Mouse (Mus musculus) kidney, postnatal 0 days (tissue): ENCODE data around the gene Thrb. TPM values are rescaled to one million over a fixed set of nuclear protein-coding genes. Genes with fewer than 3 reads are reported as not detected.
"Not testable (repeated sequence)": the region's sequence is repeated elsewhere in the genome, so short reads cannot be mapped to it uniquely, and the experiment has no call there.

ENCODE experiments used
- ATAC-seq: fragments of 200-750 bp; cut with Nextera tagmentation; replicated peaks from 2 replicates; pipeline ENCODE4 v1.8.0; 2017; ENCODE audit warnings: low read depth, moderate number of reproducible peaks, moderate TSS enrichment, moderate library complexity; ENCODE audit not compliant: low FRiP score
- DNase-seq: peaks from one replicate; pipeline ENCODE4 v3.0.0-alpha.2; 2016; ENCODE audit warnings: low spot score
- H3K27ac ChIP-seq: fragments of 300-500 bp; sonication (generic); 2 replicates; pipeline ENCODE4 v1.5.1; 2014; ENCODE audit warnings: mild to moderate bottlenecking
- H3K27me3 ChIP-seq: fragments of 300-500 bp; sonication (generic); 2 replicates; pipeline ENCODE4 v1.6.1; 2014; ENCODE audit warnings: low read length, mixed read lengths; ENCODE audit not compliant: insufficient read depth
- H3K36me3 ChIP-seq: fragments of 300-500 bp; sonication (generic); 2 replicates; pipeline ENCODE4 v1.6.1; 2014; ENCODE audit warnings: low read length, mixed read lengths; ENCODE audit not compliant: insufficient read depth
- H3K4me1 ChIP-seq: fragments of 300-500 bp; sonication (generic); replicated peaks from 2 replicates; pipeline ENCODE4 v1.6.1; 2014; ENCODE audit warnings: antibody characterized with exemption, low read length, mixed read lengths; ENCODE audit not compliant: insufficient read depth
- H3K4me2 ChIP-seq: fragments of 300-500 bp; sonication (generic); 2 replicates; pipeline ENCODE4 v1.6.1; 2014; ENCODE audit warnings: mild to moderate bottlenecking, low read length, moderate library complexity, mixed read lengths
- H3K4me3 ChIP-seq: fragments of 300-500 bp; sonication (generic); replicated peaks from 2 replicates; pipeline ENCODE4 v1.5.1; 2014; ENCODE audit warnings: low read depth, low read length
- H3K9ac ChIP-seq: fragments of 300-500 bp; sonication (generic); 2 replicates; pipeline ENCODE4 v1.6.1; 2014; ENCODE audit warnings: low read depth, low read length
- H3K9me3 ChIP-seq: fragments of 300-500 bp; sonication (generic); replicated peaks from 2 replicates; pipeline ENCODE4 v1.6.1; 2016; ENCODE audit warnings: low read length, inconsistent platforms, mixed read lengths
- CTCF ChIP-seq: IDR thresholded peaks from 2 replicates; pipeline ENCODE4 v1.5.1; 2016; ENCODE audit warnings: antibody characterized with exemption, low read depth, mild to moderate bottlenecking, moderate library complexity
- WGBS: fragments of 180-500 bp; shearing (Covaris S2); extraction: QIAGEN DNeasy Blood & Tissue Kit; methylation state at CpG from one replicate; pipeline ENCODE4 v1.1.7; 2014; 5-methylcytosine and 5-hydroxymethylcytosine counted together
- polyA plus RNA-seq: library from polyadenylated mRNA; unstranded; fragments of >200 nt; fragmentation: Nextera tagmentation; extraction: Ambion mirVana; gene quantifications from 2 replicates; pipeline ENCODE4 v1.2.1, GENCODE M21; 2015

The Thrb gene
- polyA plus RNA-seq, 1 experiment from 2014 or later = 2.9 TPM

GRCm38 (mm10) chr14:17922807-17923704 lies 263.0 kb downstream of the Thrb start:
- Histone ChIP-seq H3K27me3 (no peaks in the 10 kb centered on the region), H3K36me3 (no peaks in the 10 kb centered on the region), H3K9ac (no peak overlapping the region), H3K9me3 (no peaks in the 10 kb centered on the region), H3K4me1 (no peaks in the 10 kb centered on the region), H3K4me3 (no peak overlapping the region), H3K27ac (no peak overlapping the region), H3K4me2 (no peak overlapping the region)
- WGBS = 43% methylated on average over 8 of the region's 8 CpGs
- peak; percentile 32 for DNase-seq
- ATAC-seq = peak; percentile 67
- TF ChIP-seq CTCF = no peak

GRCm38 (mm10) chr14:17927469-17927868 lies 267.4 kb downstream of the Thrb start:
- DNase-seq (peak; percentile 52), ATAC-seq (peak; percentile 43; the same call in 1 of the 2 replicates)
- Histone ChIP-seq H3K4me1 (no peaks in the 10 kb centered on the region), H3K4me2 (no peak overlapping the region), H3K36me3 (no peaks in the 10 kb centered on the region), H3K9me3 (no peaks in the 10 kb centered on the region), H3K27ac (no peak overlapping the region), H3K4me3 (no peak overlapping the region), H3K9ac (no peak overlapping the region), H3K27me3 (no peaks in the 10 kb centered on the region)
- TF ChIP-seq CTCF = peak; percentile 68
- WGBS = 46% methylated on average over 1 of the region's 1 CpGs

- TF ChIP-seq CTCF = peak; percentile 58
- no peak overlapping the region for H3K4me3 ChIP-seq
- DNase-seq (no peak), ATAC-seq (no peak)
- 72% methylated on average over 5 of the region's 5 CpGs for WGBS
- no peak overlapping the region for H3K9ac ChIP-seq
- H3K36me3 ChIP-seq = no peaks in the 10 kb centered on the region
- H3K4me1 ChIP-seq = no peaks in the 10 kb centered on the region
- H3K27ac ChIP-seq = no peak overlapping the region
- H3K9me3 ChIP-seq = no peaks in the 10 kb centered on the region
- no peak overlapping the region for H3K4me2 ChIP-seq
- H3K27me3 ChIP-seq = no peaks in the 10 kb centered on the region
Measured at GRCm38 (mm10) chr14:17929585-17929984, 269.5 kb downstream of the Thrb start.

- no peaks in the 10 kb centered on the region for H3K36me3 ChIP-seq
- ATAC-seq (no peak), DNase-seq (no peak)
- no peaks in the 10 kb centered on the region for H3K9me3 ChIP-seq
- no peaks in the 10 kb centered on the region for H3K4me1 ChIP-seq
- no peak overlapping the region for H3K9ac ChIP-seq
- TF ChIP-seq CTCF = no peak
- WGBS = 74% methylated on average over 2 of the region's 2 CpGs
- H3K4me3 ChIP-seq = no peak overlapping the region
- H3K27me3 ChIP-seq = no peaks in the 10 kb centered on the region
- no peak overlapping the region for H3K4me2 ChIP-seq
- no peak overlapping the region for H3K27ac ChIP-seq
Measured at GRCm38 (mm10) chr14:17933475-17933874, 273.4 kb downstream of the Thrb start.

GRCm38 (mm10) chr14:17934779-17935178 lies 274.7 kb downstream of the Thrb start:
- not testable (repeated sequence) for ATAC-seq, H3K9me3 ChIP-seq, H3K27ac ChIP-seq, H3K36me3 ChIP-seq, H3K27me3 ChIP-seq, H3K9ac ChIP-seq, H3K4me2 ChIP-seq, H3K4me1 ChIP-seq, DNase-seq, H3K4me3 ChIP-seq
- 85% methylated on average over 4 of the region's 4 CpGs for WGBS

- Histone ChIP-seq H3K4me3 (no peak overlapping the region), H3K36me3 (no peaks in the 10 kb centered on the region), H3K4me2 (no peak overlapping the region), H3K27me3 (no peaks in the 10 kb centered on the region), H3K27ac (no peak overlapping the region), H3K9me3 (no peaks in the 10 kb centered on the region), H3K4me1 (no peaks in the 10 kb centered on the region), H3K9ac (no peak overlapping the region)
- WGBS = 72% methylated on average over 2 of the region's 2 CpGs
- ATAC-seq (no peak), DNase-seq (no peak)
- no peak for TF ChIP-seq CTCF
Measured at GRCm38 (mm10) chr14:17954038-17954437, 294.0 kb downstream of the Thrb start.
